Mouse (Mus musculus): Measurements from ENCODE around the gene Gpr160.

DNA sequence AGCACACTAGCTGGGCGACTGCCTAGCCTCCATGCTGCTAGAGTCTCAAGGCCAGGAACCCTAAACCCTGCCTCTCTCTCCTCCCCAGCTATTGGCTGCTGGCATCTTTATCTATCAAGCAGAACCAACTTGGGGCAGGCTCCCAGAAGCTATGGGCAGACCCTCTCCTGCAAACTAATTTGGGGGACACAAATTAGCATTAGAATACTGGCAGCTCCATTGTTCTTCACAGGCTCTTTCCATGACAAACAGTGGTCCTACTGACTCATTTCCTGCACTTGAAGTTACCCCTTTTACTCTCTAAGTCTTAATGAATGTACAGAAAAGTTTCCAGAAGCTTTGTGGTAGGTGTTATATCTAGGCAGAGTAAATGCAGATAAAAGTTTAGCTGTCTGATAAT, 33.3 kb downstream of the Gpr160 start:
- no peak for TF ChIP-seq POLR2A (IDR thresholded peaks at IDR 0.05; ENCODE audit: insufficient read depth, low read length)
- no peak for TF ChIP-seq EP300 (IDR thresholded peaks at IDR 0.05; ENCODE audit: insufficient read depth, low read depth, low read length)
- no peak for TF ChIP-seq CTCF (IDR thresholded peaks at IDR 0.05; ENCODE audit: low read depth, low read length)

Data from ES-Bruce4 (cell line).